Mouse (Mus musculus) lung, postnatal 0 days (tissue): ENCODE results near the gene Dsp.

ENCODE experiments used
- CTCF ChIP-seq: IDR thresholded peaks from 2 replicates; pipeline ENCODE4 v1.5.1; 2016; ENCODE audit warnings: antibody characterized with exemption, mild to moderate bottlenecking
- EP300 ChIP-seq: IDR thresholded peaks from 2 replicates; pipeline ENCODE4 v1.6.1; 2016; ENCODE audit warnings: antibody characterized with exemption, mild to moderate bottlenecking, control low read depth

GRCm38 (mm10) chr13:38164932-38165331 is 13.8 kb downstream of the Dsp start:
- no peak for TF ChIP-seq CTCF
- no peak for TF ChIP-seq EP300
